Mouse (Mus musculus) MEL (cell line): ENCODE results near the gene Znrf4.

Experiments used
- CHD2 ChIP-seq: IDR thresholded peaks from 2 replicates; pipeline ENCODE4 v1.6.1; 2011; ENCODE audit warnings: low read length, improper control_type of control experiment
- CTCF ChIP-seq, 3 experiments: IDR thresholded peaks in 2 of 3; conservative IDR thresholded peaks in 1 of 3; 2 replicates each; pipeline ENCODE4 v1.5.1; 2011 to 2012; ENCODE audit warnings: low read length in 3 of 3, low read depth in 2 of 3, mild to moderate bottlenecking in 2 of 3, improper control_type of control experiment in 1 of 3, inconsistent platforms in 1 of 3, mixed read lengths in 1 of 3, moderate library complexity in 1 of 3; ENCODE audit not compliant: control insufficient read depth in 1 of 3, insufficient read depth in 1 of 3, poor library complexity in 1 of 3, severe bottlenecking in 1 of 3
- POLR2A ChIP-seq, 2 experiments: IDR thresholded peaks; 2 replicates each; pipeline ENCODE4 v1.6.1; 2011 to 2012; ENCODE audit warnings: low read length in 2 of 2, mild to moderate bottlenecking in 2 of 2, control low read depth in 1 of 2, improper control_type of control experiment in 1 of 2, low read depth in 1 of 2, moderate library complexity in 1 of 2; ENCODE audit not compliant: control insufficient read depth in 1 of 2, insufficient read depth in 1 of 2, poor library complexity in 1 of 2
- SIN3A ChIP-seq: IDR thresholded peaks from 2 replicates; pipeline ENCODE4 v1.6.1; 2012; ENCODE audit warnings: low read length, improper control_type of control experiment, inconsistent platforms
- TAL1 ChIP-seq: IDR thresholded peaks from 2 replicates; pipeline ENCODE4 v1.6.1; 2012; ENCODE audit warnings: mild to moderate bottlenecking, inconsistent platforms, low read length, moderate library complexity, mixed read lengths

GRCm38 (mm10) chr17:56510970-56511706 is 1.1 kb downstream of the Znrf4 start:
- TF ChIP-seq TAL1 (no peak), POLR2A (IDR thresholded peaks at IDR 0.05; ENCODE audit: control insufficient read depth in 1 of 2, insufficient read depth in 1 of 2, low read depth in 1 of 2, low read length in 2 of 2, poor library complexity in 1 of 2) (no peak), SIN3A (no peak), CTCF (IDR thresholded peaks at IDR 0.05 in 2 of 3, conservative IDR thresholded peaks at IDR 0.05 in 1 of 3; ENCODE audit: control insufficient read depth in 1 of 3, insufficient read depth in 1 of 3, low read depth in 2 of 3, low read length in 3 of 3, poor library complexity in 1 of 3, severe bottlenecking in 1 of 3) (no peak), CHD2 (no peak)
